Mouse (Mus musculus) splenic B cell, adult 2 months (primary cell): Measurements from ENCODE around the gene Rabgef1.

ENCODE experiments used
- DNase-seq: peaks from one replicate; pipeline ENCODE4 v3.0.0-alpha.2; 2011; ENCODE audit warnings: low read depth, low spot score
- H3K27me3 ChIP-seq: 2 replicates; pipeline ENCODE4 v1.6.1; 2012; ENCODE audit warnings: mild to moderate bottlenecking, low read length, moderate library complexity, mixed read lengths; ENCODE audit not compliant: control insufficient read depth, poor library complexity, insufficient read depth, severe bottlenecking
- H3K36me3 ChIP-seq: 2 replicates; pipeline ENCODE4 v1.6.1; 2012; ENCODE audit warnings: mild to moderate bottlenecking, low read length, moderate library complexity, mixed read lengths; ENCODE audit not compliant: control insufficient read depth, poor library complexity, insufficient read depth, severe bottlenecking

Rabgef1 gene

DNA sequence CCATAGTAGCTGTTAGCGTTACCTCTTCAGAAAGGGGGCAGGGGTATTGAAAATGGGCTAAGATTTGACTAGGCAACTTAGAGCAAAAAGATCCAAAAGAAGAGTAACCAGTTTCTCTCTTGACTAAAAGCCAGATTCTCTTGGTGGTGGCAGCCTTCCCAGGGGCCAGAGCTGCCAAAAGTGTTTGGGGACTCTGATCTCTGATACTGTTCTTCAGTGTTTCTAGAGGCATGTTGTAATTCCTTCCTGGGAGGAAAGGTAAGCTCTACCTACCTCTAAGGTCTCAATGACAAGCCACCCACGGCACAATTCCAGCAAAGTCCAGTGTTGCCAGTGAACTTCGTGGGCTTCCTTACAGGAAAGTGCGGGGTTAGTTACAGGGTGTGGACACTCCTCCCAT, 45.8 kb downstream of the Rabgef1 start:
- DNase-seq: no peak
- H3K27me3 ChIP-seq: no peaks in the 10 kb centered on the region
- H3K36me3 ChIP-seq: peaks cover 3% of the 10 kb centered on the region; the same call in 1 of the 2 replicates

DNA sequence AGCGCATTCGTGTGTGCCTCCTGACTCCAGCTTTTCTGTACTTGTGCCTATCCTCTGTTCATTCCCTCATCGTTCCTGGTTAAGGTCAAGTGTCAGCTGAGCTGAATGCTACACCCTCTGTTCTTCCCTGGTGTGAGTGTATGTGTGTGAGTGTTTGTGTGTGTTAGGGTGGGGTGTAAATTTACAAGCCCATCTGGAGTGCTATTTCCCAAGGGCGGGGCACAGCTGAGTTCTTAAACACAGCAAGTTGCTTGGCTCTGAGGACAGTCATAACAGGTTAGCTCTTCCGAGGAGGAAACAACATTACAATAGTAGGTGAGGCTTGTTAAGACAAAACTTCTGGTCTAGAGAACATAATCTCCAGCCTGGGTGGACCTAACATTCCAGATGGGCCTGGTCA, 46.7 kb downstream of the Rabgef1 start:
- no peak for DNase-seq
- Histone ChIP-seq H3K36me3 (0 out of 2 replicates have a peak, but pooled peaks cover 3% of the 10 kb centered on the region), H3K27me3 (no peaks in the 10 kb centered on the region)

DNA sequence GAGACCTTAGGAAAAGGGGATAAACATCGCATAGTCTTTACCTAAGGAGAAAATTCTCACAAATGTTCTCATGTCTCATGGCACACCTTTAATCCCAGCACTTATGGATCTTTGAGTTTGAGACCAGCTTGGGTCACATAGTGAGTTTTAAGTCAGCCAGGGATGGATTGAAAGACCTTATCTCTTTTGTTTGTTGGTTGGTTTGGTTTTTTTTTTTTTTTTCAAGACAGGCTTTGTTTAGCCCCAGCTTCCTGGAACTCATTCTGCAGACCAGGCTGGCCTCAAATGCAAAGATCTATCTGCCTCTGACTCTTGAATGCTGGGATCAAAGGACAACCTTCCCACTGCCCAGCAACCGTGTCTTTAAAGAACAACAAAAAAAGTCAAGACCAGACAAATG, 49.7 kb downstream of the Rabgef1 start:
- no peak for DNase-seq
- no peaks in the 10 kb centered on the region for H3K27me3 ChIP-seq
- no peaks in the 10 kb centered on the region for H3K36me3 ChIP-seq

DNA sequence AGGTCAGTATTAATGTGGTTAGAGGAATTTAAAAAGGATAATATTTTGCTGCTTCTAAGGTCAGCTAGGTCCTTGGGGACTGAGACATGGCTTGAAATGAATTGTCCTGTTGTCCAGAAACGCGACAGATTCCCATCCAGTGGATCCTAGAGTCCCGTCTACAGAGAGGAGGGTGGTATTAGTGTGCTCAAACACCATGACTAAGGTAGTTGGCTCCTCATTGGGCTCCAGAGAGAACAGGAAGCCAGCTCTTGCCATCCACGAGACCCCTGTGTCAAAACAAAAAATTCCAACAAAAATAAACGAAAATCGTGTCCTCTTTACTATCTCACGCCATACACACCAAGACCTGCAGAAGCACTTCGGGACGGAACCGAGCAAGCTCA, 50.2 kb downstream of the Rabgef1 start:
- H3K36me3 ChIP-seq: no peaks in the 10 kb centered on the region
- DNase-seq: no peak
- no peaks in the 10 kb centered on the region for H3K27me3 ChIP-seq

DNA sequence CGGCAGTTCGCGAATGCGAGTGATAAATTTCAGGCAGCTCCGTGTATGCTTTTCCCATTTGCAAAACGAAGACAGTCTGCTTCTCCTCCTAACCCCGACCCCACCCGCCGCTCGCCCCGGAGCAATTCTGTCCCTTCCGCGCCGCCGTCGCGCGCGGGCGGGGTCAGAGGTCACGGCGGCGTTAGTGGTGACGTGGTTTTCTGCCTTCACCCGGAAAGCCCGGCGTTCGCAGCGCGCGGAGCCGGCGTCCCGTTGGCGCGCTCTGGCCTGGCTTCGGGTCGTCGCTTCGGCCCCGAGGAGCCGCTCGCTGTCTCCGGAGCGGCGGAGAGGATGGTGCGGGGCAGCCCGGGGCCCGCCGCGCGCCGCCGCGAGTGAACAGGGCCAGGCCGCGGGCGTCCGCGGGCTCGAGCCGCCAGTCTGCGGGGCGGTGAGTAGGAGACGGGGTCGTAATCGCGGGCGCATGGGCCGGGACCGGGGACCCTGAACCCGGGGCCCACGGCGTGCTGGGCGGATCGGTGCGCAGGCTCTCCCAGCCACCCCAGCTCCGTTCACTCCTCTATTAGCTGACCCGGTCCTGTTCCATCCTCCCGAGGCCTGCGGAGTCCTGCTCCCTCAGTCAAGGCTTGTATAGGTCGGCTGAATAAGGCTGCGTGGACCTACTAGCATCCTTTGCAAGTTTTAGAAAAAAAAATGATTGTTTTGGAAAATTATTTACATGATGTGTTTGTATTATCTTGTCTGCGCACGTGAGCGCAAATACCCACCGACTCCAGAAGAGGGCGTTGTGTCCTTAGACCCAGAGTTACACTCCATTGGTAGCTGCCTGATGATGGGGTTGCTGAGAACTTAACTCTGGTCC, 50.8 kb downstream of the Rabgef1 start:
- Histone ChIP-seq H3K27me3 (no peaks in the 10 kb centered on the region), H3K36me3 (no peaks in the 10 kb centered on the region)
- peak; percentile 92 for DNase-seq

DNA sequence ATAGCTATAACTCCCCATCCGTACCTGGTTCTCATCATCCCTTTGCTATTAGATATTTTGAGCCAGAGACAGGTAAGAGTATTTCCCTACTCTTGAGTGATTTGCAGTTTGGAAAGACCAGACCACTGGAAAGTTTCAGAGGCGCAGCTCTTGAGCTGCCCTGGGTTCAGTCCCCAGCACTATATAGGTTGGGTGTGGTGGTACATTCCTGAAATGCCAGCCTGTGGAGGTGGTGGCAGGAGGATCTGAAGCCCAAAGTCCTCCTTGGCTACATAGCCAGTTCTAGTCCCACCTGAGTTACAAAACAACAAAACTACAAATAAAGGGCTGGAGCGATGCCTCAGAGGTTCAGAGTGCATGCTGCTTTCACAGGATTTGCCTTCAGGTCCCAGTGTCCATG, 55.2 kb downstream of the Rabgef1 start:
- DNase-seq: no peak
- H3K27me3 ChIP-seq: no peaks in the 10 kb centered on the region
- peaks cover 13% of the 10 kb centered on the region; the same call in 1 of the 2 replicates for H3K36me3 ChIP-seq

DNA sequence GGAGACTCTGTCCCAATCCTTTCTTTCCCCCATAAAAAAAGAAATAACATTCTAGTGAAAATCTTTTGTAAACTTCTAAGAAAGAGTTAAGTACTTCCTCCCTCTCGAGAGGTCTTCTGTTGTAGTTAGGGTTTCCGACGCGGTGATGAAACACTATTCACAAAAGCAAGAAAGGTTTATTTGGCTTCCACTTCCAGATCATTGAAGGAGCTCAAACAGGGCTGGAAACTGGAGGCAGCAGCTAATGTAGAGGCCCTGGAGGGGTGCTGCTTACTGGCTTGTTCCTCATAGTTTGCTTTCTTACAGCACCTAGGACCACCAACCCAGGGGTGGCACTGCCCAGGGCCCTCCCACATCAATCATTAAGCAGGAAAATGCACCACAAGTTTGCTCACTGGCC, 56.5 kb downstream of the Rabgef1 start:
- no peak for DNase-seq
- Histone ChIP-seq H3K27me3 (no peaks in the 10 kb centered on the region), H3K36me3 (peaks cover 17% of the 10 kb centered on the region)

DNA sequence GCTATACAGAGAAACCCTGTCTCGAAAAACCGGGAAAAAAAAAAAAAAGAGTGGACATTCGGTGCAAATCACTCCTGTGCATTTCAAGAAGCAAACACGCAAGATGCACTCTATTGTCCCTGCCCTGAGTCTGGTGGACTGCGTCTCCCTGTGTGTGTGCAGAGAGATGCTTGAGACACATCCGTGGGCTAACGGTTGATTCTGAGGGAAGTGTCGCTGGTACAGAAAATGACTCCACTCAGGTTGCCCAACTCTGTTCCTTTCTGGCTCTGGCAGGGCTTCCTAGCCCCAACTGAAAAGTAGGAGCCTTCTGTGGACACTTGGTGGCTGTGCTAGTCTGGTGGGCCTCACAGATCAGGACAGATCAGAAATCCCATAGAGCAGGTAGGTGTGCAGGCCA, 64.7 kb downstream of the Rabgef1 start:
- Histone ChIP-seq H3K27me3 (no peaks in the 10 kb centered on the region), H3K36me3 (peaks cover 30% of the 10 kb centered on the region)

DNA sequence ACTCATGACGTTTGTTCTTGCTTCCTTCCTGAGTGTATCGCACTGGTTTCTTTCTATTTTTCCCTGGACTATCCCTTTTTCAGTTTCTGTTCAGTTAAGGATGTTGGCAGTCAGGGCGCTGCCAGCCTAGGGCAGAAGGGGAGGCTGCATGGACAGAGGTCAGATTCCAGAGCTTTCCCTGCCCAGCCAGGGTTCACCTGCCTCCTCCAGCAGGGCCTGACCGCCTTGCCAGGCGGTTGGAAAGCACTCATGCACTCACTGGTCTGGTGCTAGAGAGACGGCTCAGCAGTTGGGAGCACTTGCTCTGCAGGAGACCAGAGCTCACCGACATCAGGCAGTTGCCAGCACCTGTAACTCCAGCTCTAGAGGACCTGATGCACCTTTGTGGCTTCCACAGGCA, 67.6 kb downstream of the Rabgef1 start:
- no peak for DNase-seq
- H3K36me3 ChIP-seq: peaks cover 24% of the 10 kb centered on the region
- H3K27me3 ChIP-seq: no peaks in the 10 kb centered on the region

More for the DNA sequence above, 64.7 kb downstream of the Rabgef1 start:
- no peak for DNase-seq

DNA sequence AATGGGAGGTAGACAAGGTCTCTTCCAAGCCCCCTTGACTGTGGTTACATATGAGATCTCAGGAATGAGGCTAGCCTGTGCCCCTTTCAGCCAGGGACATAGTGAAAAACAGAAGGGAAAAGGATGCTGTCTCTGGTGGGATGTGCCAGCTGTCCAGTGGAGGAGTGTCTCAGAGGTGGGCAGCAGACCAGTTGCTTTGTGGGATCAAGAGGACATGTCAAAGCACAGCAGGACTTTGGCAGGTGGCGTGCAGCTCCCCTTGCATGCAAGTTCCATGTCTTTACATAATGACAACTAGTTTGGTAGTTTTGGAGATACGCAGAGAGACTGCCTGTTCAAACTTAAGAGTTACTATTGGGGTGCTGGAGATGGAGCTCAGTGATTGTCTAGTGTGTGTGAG, 68.3 kb downstream of the Rabgef1 start:
- Histone ChIP-seq H3K27me3 (no peaks in the 10 kb centered on the region), H3K36me3 (peaks cover 24% of the 10 kb centered on the region)
- DNase-seq: no peak

DNA sequence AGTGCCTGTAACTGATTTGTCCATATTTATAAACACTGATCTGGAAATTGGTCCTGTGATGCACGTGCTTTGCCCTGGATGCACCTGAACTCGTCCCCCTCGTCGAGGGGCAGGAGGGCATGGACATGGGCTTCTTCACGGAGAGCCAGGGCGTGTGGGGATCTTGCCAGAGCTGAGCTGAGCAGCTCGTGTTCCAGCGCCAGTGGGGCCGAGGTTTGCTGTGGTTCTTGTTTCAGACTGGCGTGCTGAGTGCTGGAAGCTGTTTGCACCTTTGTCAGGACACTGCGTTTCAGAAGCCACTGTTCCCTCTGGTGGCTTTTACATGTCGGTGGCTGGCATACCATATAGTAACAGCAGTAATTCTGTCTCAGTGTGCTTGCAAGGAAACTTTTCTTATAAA, 69.8 kb downstream of the Rabgef1 start:
- DNase-seq: no peak
- Histone ChIP-seq H3K27me3 (no peaks in the 10 kb centered on the region), H3K36me3 (peaks cover 22% of the 10 kb centered on the region)

DNA sequence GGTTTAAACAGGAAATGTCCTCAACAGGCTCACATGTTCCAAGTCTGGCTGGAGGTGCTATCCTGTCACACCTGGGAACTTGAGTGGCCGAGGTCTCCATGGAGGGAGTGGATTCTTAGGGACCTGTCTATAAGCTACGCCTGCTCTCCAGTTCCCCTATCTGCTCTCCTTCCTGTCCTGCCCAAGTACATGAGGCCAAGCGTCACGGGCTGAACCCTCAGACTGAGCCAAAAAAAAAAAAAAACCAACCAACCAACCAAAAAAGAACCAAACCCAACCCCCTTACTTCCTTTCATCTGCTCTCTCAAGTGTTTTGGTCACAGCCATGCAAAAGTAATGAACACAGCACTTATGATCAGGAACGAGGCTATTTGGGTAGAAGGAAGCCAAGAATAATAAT, 76.2 kb downstream of the Rabgef1 start:
- DNase-seq: peak; percentile 59
- H3K36me3 ChIP-seq: peaks cover 31% of the 10 kb centered on the region

DNA sequence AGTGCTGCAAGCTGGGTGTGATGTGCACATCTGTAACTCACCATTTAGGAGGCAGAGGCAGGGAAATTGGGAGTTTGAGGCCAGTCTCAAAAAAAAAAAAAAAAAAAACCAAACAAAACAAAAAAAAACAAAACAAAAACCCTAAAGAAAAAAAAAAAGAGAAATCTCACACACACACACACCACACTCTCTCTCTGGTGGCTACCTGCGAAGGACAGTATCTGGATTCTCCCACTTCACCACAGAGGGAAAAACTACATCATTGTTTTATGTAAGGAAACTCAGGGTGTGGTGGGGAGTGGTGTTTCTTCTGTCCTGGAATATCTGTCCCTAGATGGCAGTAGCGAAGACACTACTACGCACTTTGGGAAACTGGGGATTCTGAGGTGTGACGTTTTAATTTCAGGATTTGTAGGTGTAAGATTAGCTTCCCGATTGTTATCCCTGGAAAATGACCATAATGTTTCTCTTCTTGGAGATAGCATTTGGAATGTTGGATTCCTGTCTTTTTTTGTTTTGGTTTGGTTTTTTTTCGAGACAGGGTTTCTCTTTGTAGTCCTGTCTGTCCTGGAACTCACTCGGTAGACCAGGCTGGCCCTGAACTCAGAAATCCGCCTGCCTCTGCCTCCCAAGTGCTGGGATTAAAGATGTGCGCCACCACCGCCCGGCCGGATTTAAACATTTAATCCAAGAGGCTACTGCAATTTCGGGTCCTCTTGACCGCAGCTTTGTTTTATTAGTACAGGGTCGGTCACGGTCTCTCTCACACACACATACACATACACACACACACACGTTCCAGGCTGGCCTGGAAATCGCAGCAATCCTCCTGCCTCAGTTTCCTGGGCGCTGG, 82.8 kb downstream of the Rabgef1 start:
- Histone ChIP-seq H3K36me3 (peaks cover 14% of the 10 kb centered on the region), H3K27me3 (no peaks in the 10 kb centered on the region)
- DNase-seq: peak; percentile 36

More for the DNA sequence above, 76.2 kb downstream of the Rabgef1 start:
- no peaks in the 10 kb centered on the region for H3K27me3 ChIP-seq

DNA sequence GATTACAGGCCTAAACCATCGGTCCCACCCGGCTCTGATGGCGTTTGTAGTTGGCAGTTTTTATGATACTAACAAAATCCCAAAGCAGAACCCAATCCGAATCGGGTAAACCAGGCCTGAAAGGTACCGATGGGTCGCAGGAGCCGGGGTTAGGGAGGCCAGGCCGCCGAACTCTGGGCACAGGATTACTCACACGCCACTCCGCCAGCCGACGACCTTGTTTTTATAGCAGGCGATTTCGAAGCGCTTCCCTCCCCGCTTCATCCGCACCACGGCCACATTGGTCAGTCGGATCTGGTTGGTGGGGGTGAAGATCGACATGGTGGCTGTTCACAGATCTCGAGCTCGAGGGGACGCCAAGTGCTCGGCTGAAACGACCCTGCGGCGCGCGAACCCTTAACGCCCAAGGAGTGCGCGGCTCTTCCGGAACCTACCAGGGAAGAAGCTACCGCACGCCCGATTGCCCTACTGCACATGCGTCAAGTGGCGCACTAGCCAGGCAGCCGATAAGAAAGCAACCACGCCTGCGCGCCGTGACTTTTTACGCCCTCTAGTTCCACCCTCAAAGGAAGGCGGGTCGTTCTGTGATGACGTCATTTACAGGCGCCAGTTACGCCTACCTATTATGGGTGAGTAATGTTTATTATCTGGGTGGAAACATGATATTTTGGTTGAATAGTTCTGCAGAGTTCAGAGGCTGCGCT, 83.6 kb downstream of the Rabgef1 start, which contains the start of the genes Sbds and Tyw1:
Sbds (minus strand) TSS at position 514 of the 704 bp plus-strand sequence.
Tyw1 (plus strand) TSS at position 603 of the 704 bp plus-strand sequence.
- DNase-seq: peak; percentile 100
- Histone ChIP-seq H3K36me3 (peaks cover 9% of the 10 kb centered on the region), H3K27me3 (no peaks in the 10 kb centered on the region)
